Mouse (Mus musculus): ENCODE results near the gene Dntt.

DNA sequence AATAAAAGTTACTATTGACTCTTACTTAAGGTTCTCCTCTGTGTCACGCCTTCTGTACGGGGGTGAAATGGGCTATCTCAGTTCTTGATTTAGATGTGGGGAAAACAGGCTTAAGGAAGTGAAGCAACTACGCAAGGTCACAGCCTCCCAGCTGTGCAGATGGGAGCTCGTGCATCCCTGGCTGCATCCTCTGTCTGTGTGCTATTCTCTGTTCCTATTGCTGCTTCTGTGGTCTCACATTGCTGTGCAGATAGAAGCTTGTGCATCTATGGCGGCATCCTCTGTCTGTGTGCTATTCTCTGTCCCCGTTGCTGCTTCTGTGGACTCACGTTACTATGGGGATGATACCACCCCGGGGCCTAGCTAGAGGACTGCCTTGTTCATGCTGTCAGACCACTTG lies 2.5 kb upstream of the Dntt start:
- no peak for TF ChIP-seq CTCF (IDR thresholded peaks at IDR 0.05; ENCODE audit: control insufficient read depth, insufficient read depth, low read length)
- TF ChIP-seq POLR2A (IDR thresholded peaks at IDR 0.05; ENCODE audit: borderline replicate concordance, control insufficient read depth, low read depth, low read length) = no peak

All from bone marrow, adult 2 months (tissue).